Mouse (Mus musculus): ENCODE results near the gene Paqr7. TPM values are rescaled to one million over a fixed set of nuclear protein-coding genes. Genes with fewer than 3 reads are reported as not detected.

Paqr7 gene
- polyA plus RNA-seq, 1 experiment: 58.7 TPM

DNA sequence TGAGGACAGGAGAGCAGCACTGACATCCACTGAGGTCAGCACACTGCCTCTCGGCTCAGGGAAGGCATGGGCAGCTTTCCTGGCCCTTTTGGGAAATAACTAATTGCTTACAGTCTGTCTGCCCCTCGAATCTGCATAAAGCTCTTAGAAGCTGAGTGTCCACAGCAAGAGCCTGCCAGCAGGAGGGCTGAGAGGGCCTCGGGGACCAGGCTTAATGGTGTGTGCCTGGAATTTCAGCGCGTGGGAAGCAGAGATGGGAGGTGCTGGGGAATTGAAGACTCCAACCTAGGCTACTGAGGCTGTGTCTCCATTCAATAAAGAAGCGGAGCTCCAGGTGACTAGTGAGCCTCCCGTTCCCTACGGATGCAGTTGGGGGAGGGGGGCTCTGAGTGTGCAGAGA, 22.3 kb upstream of the Paqr7 start:
- Histone ChIP-seq H3K27me3 (replicated peaks; ENCODE audit: control insufficient read depth, insufficient read depth, low read length) (no peaks in the 10 kb centered on the region), H3K27ac (ENCODE audit: insufficient read depth, low read depth, low read length) (no peak overlapping the region), H3K36me3 (ENCODE audit: control insufficient read depth, insufficient read depth, low read length) (no peaks in the 10 kb centered on the region), H3K4me1 (ENCODE audit: control insufficient read depth, insufficient read depth, low read length) (0 out of 2 replicates have a peak, but pooled peaks cover 2% of the 10 kb centered on the region), H3K4me3 (ENCODE audit: insufficient read depth, low read depth, low read length) (no peak overlapping the region)
- no peak for DNase-seq
- no peak for TF ChIP-seq CTCF (conservative IDR thresholded peaks at IDR 0.05; ENCODE audit: insufficient read depth, insufficient read length, low read depth, low read length)
- no peak for TF ChIP-seq POLR2A (IDR thresholded peaks at IDR 0.05; ENCODE audit: low read depth, low read length)
- 58% methylated on average over 8 of the region's 8 CpGs for WGBS

DNA sequence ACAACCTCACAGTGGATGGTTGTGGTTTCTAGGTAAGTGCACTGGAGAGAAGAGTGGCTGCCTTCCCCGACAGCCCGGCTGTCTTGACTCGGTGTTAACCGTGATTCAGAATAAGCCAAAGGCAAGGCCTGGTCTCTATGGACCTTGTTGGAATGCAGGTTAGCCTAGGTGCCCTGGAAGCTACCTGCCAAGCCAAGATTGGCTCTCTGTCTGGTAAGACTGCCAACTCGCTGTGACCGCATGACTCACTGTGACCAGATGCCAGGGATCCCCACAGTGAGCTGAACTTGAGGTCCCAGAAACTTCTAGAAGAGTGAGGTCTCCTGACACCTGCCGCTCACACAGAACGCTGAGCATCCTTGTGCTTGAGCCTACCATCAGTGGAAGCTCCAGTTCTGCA, 19.6 kb upstream of the Paqr7 start:
- Histone ChIP-seq H3K4me1 (ENCODE audit: control insufficient read depth, insufficient read depth, low read length) (0 out of 2 replicates have a peak, but pooled peaks cover 2% of the 10 kb centered on the region), H3K27ac (ENCODE audit: insufficient read depth, low read depth, low read length) (no peak overlapping the region), H3K36me3 (ENCODE audit: control insufficient read depth, insufficient read depth, low read length) (no peaks in the 10 kb centered on the region), H3K4me3 (ENCODE audit: insufficient read depth, low read depth, low read length) (no peak overlapping the region), H3K27me3 (replicated peaks; ENCODE audit: control insufficient read depth, insufficient read depth, low read length) (no peaks in the 10 kb centered on the region)
- TF ChIP-seq CTCF (conservative IDR thresholded peaks at IDR 0.05; ENCODE audit: insufficient read depth, insufficient read length, low read depth, low read length): no peak
- peak; percentile 67 for DNase-seq
- WGBS: 77% methylated on average over 8 of the region's 8 CpGs

DNA sequence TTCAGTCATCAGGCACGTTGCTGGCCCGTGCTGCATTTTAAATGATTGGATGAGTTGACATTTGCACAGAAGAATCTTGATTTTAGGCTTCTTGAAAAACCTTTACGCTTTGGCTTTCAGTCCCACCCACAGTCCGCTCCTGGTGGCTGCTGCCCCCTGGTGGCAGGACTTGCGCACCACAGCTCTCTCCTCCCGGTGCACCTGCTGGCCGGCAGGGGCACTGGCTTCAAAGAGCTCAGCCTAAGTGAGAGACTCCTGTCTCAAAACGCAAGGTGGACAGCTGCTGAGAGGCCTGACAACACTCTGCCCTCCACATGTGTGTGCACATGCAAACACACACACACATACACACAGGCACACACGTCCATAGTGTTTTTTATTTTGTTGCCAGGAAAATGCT, 18.5 kb upstream of the Paqr7 start:
- TF ChIP-seq POLR2A (IDR thresholded peaks at IDR 0.05; ENCODE audit: low read depth, low read length): no peak
- TF ChIP-seq CTCF (conservative IDR thresholded peaks at IDR 0.05; ENCODE audit: insufficient read depth, insufficient read length, low read depth, low read length): peak; percentile 99
- Histone ChIP-seq H3K4me1 (ENCODE audit: control insufficient read depth, insufficient read depth, low read length) (0 out of 2 replicates have a peak, but pooled peaks cover 2% of the 10 kb centered on the region), H3K36me3 (ENCODE audit: control insufficient read depth, insufficient read depth, low read length) (no peaks in the 10 kb centered on the region), H3K27ac (ENCODE audit: insufficient read depth, low read depth, low read length) (no peak overlapping the region), H3K4me3 (ENCODE audit: insufficient read depth, low read depth, low read length) (no peak overlapping the region), H3K27me3 (replicated peaks; ENCODE audit: control insufficient read depth, insufficient read depth, low read length) (no peaks in the 10 kb centered on the region)
- DNase-seq: peak; percentile 91
- WGBS: 3% methylated on average over 9 of the region's 9 CpGs

DNA sequence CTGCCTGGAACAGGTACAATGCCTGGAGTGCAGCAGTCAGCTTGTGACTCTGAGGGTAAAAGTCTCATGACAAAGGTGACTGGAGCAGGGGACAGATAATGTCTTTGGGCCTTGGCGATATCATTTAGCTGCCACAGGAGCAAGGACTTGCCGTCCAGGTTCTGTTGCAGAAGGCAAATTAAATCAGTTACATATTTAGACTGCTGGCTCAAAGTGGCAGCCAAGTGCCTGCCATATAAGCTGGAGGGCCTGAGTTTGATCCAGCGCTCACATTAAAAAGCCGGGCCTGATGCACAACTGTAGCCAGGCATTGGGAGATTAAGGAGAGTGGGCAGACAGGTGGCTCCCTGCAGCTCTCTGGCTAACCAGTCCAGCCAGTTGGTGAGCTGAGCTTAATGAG, 16.7 kb upstream of the Paqr7 start:
- H3K4me3 ChIP-seq (ENCODE audit: insufficient read depth, low read depth, low read length): no peak overlapping the region
- no peak overlapping the region for H3K27ac ChIP-seq (ENCODE audit: insufficient read depth, low read depth, low read length)
- H3K4me1 ChIP-seq (ENCODE audit: control insufficient read depth, insufficient read depth, low read length): peaks cover 6% of the 10 kb centered on the region; the same call in 1 of the 2 replicates
- DNase-seq: no peak
- no peak for TF ChIP-seq CTCF (conservative IDR thresholded peaks at IDR 0.05; ENCODE audit: insufficient read depth, insufficient read length, low read depth, low read length)
- TF ChIP-seq POLR2A (IDR thresholded peaks at IDR 0.05; ENCODE audit: low read depth, low read length): no peak
- no peaks in the 10 kb centered on the region for H3K36me3 ChIP-seq (ENCODE audit: control insufficient read depth, insufficient read depth, low read length)
- no peaks in the 10 kb centered on the region for H3K27me3 ChIP-seq (replicated peaks; ENCODE audit: control insufficient read depth, insufficient read depth, low read length)
- WGBS: 71% methylated on average over 4 of the region's 4 CpGs

DNA sequence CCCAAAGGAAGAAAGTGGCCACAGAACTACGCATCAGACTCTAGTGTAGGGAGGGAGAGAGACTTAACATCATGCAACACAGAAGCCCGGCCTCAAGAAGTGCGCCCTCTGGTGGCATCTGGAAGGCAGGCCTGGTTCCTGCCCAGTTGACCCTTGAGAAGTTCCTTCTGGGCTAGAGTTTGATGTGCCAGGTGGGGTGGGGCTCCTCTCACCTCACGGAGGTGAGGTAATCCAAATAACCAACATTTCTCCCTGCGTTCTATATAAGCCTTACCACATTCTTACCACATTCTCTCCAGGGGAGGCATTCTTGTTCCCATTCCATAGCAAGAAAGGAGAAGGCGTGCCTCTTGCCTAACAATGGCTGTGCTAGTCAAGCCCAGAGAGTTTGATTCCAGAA, 15.6 kb upstream of the Paqr7 start:
- peak; percentile 83 for DNase-seq
- no peaks in the 10 kb centered on the region for H3K27me3 ChIP-seq (replicated peaks; ENCODE audit: control insufficient read depth, insufficient read depth, low read length)
- WGBS: 23% methylated on average over 6 of the region's 6 CpGs
- H3K4me3 ChIP-seq (ENCODE audit: insufficient read depth, low read depth, low read length): no peak overlapping the region
- peaks cover 12% of the 10 kb centered on the region for H3K4me1 ChIP-seq (ENCODE audit: control insufficient read depth, insufficient read depth, low read length)
- H3K36me3 ChIP-seq (ENCODE audit: control insufficient read depth, insufficient read depth, low read length): no peaks in the 10 kb centered on the region
- no peak overlapping the region for H3K27ac ChIP-seq (ENCODE audit: insufficient read depth, low read depth, low read length)
- no peak for TF ChIP-seq POLR2A (IDR thresholded peaks at IDR 0.05; ENCODE audit: low read depth, low read length)
- peak; percentile 87 for TF ChIP-seq CTCF (conservative IDR thresholded peaks at IDR 0.05; ENCODE audit: insufficient read depth, insufficient read length, low read depth, low read length)

DNA sequence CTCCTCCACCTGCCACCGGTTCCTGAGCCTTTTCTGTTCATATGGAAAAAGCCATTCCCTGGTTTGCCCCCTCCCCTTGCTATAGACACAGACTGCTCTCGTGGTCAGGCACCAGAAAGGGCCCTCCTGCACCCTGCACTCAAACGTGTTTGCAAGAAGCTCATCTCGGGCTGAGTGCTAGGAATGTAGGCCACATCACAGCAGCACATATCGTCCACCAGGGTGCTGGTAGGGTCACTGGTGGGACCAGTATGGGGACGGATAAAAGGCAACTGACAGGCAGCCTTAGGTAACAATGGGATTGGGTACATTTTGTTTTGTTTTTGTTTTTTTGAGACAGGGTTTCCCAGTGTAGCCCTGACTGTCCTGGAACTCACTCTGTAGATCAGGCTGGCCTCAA, 15.2 kb upstream of the Paqr7 start:
- no peaks in the 10 kb centered on the region for H3K27me3 ChIP-seq (replicated peaks; ENCODE audit: control insufficient read depth, insufficient read depth, low read length)
- peaks cover 14% of the 10 kb centered on the region for H3K4me1 ChIP-seq (ENCODE audit: control insufficient read depth, insufficient read depth, low read length)
- WGBS: 67% methylated on average over 6 of the region's 6 CpGs
- DNase-seq: no peak
- H3K36me3 ChIP-seq (ENCODE audit: control insufficient read depth, insufficient read depth, low read length): no peaks in the 10 kb centered on the region
- no peak for TF ChIP-seq CTCF (conservative IDR thresholded peaks at IDR 0.05; ENCODE audit: insufficient read depth, insufficient read length, low read depth, low read length)
- no peak overlapping the region for H3K4me3 ChIP-seq (ENCODE audit: insufficient read depth, low read depth, low read length)
- no peak overlapping the region for H3K27ac ChIP-seq (ENCODE audit: insufficient read depth, low read depth, low read length)

DNA sequence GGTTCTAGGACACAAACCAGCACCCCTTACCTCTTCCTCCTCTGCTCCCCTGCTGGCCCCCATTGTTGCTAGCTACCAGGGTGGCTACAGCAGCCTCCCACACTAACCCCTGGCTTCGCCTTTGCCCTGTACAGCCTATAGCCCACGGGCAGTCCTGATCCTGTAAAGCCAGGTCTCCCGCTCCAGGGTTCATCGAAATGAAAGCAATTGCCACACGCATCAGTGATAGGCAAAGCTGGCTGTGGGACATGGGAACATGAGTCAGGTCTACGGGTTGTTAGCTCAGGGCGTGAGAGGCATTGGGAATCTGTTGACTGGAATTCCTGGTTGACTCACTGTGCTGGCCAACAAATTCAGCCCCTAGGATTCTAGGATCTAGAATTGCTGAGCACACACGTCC, 14.1 kb upstream of the Paqr7 start:
- TF ChIP-seq CTCF (conservative IDR thresholded peaks at IDR 0.05; ENCODE audit: insufficient read depth, insufficient read length, low read depth, low read length) (no peak), POLR2A (IDR thresholded peaks at IDR 0.05; ENCODE audit: low read depth, low read length) (no peak)
- Histone ChIP-seq H3K27ac (ENCODE audit: insufficient read depth, low read depth, low read length) (no peak overlapping the region), H3K27me3 (replicated peaks; ENCODE audit: control insufficient read depth, insufficient read depth, low read length) (no peaks in the 10 kb centered on the region), H3K4me3 (ENCODE audit: insufficient read depth, low read depth, low read length) (no peak overlapping the region), H3K4me1 (ENCODE audit: control insufficient read depth, insufficient read depth, low read length) (peaks cover 14% of the 10 kb centered on the region), H3K36me3 (ENCODE audit: control insufficient read depth, insufficient read depth, low read length) (no peaks in the 10 kb centered on the region)
- no peak for DNase-seq
- 70% methylated on average over 8 of the region's 8 CpGs for WGBS

Data from kidney, adult 2 months (tissue).